Mouse (Mus musculus): Measurements from ENCODE around the gene Aifm2. TPM values are rescaled to one million over a fixed set of nuclear protein-coding genes. Genes with fewer than 3 reads are reported as not detected.
A peak's percentile ranks its signal among the peaks of the same experiment; 100 is the strongest.

Gene Aifm2
- total and polyA plus RNA-seq, 3 experiments: 11.2 to 17.9 (median 12.4) TPM

- Histone ChIP-seq H3K27ac (ENCODE audit: insufficient read depth, low read depth) (no peak overlapping the region), H3K4me1 (ENCODE audit: control insufficient read depth in 1 of 2, insufficient read depth in 2 of 2) (no peaks in the 10 kb centered on the region), H3K36me3 (replicated peaks in 1 of 2; ENCODE audit: control insufficient read depth in 1 of 2, insufficient read depth in 1 of 2, low read length in 1 of 2) (peaks cover 49 to 93% of the 10 kb centered on the region in 2 experiments), H3K79me2 (replicated peaks; ENCODE audit: control insufficient read depth, extremely low read depth, insufficient read depth, poor library complexity, severe bottlenecking) (no peaks in the 10 kb centered on the region), H3K9me3 (replicated peaks; ENCODE audit: low read length) (no peaks in the 10 kb centered on the region), H3K27me3 (replicated peaks) (no peaks in the 10 kb centered on the region), H3K4me2 (ENCODE audit: insufficient read depth, low read depth, poor library complexity, severe bottlenecking) (no peak overlapping the region), H3K9ac (ENCODE audit: insufficient read depth, low read depth) (no peak overlapping the region), H3K4me3 (replicated peaks in 1 of 3; ENCODE audit: low read depth in 2 of 3, low read length in 2 of 3, poor library complexity in 1 of 3) (no peak overlapping the region)
- dilution Hi-C loops (cut with MboI; ENCODE audit: extremely low pct_ligation_motif_present, extremely low pct_unique_long_range_greater_than_20kb, low sequenced_read_pairs): no loop called here
- no peak for TF ChIP-seq MAZ (IDR thresholded peaks at IDR 0.05; ENCODE audit: low read depth, low read length)
- TF ChIP-seq MYC (IDR thresholded peaks at IDR 0.05; ENCODE audit: low read depth, low read length): 0 out of 2 replicates have a peak, but pooled peaks have one; percentile 40
- no peak for TF ChIP-seq E2F4 (IDR thresholded peaks at IDR 0.05; ENCODE audit: insufficient replicate concordance, low read depth, low read length)
- no peak for TF ChIP-seq USF2 (conservative IDR thresholded peaks at IDR 0.05; ENCODE audit: low read depth, low read length)
- no peak for TF ChIP-seq CHD1 (IDR thresholded peaks at IDR 0.05; ENCODE audit: low read depth, low read length)
- no peak; the same call in 1 of the 2 replicates for TF ChIP-seq RAD21 (IDR thresholded peaks at IDR 0.05; ENCODE audit: low read depth, low read length)
- no peak for TF ChIP-seq KAT2A (IDR thresholded peaks at IDR 0.05; ENCODE audit: insufficient replicate concordance, low read length)
- no peak for TF ChIP-seq ZKSCAN1 (IDR thresholded peaks at IDR 0.05; ENCODE audit: borderline replicate concordance, low read depth, low read length)
- no peak for TF ChIP-seq RCOR1 (conservative IDR thresholded peaks at IDR 0.05; ENCODE audit: low read depth, low read length)
- TF ChIP-seq MEF2A (IDR thresholded peaks at IDR 0.05; ENCODE audit: borderline replicate concordance, low read depth, low read length): no peak
- TF ChIP-seq ELF1 (IDR thresholded peaks at IDR 0.05; ENCODE audit: low read depth, low read length): no peak
- TF ChIP-seq POLR2A (IDR thresholded peaks at IDR 0.05; ENCODE audit: low read depth, low read length): no peak
- peak; percentile 51 to 54; a peak in 3 of 4 replicates for TF ChIP-seq CTCF (conservative IDR thresholded peaks at IDR 0.05 in 1 of 2, IDR thresholded peaks at IDR 0.05 in 1 of 2; ENCODE audit: low read depth in 2 of 2, low read length in 2 of 2)
- TF ChIP-seq CHD2 (IDR thresholded peaks at IDR 0.05; ENCODE audit: low read length): no peak
- no peak for DNase-seq (ENCODE audit: extremely low read depth)
- in situ Hi-C loops (cut with MboI; ENCODE audit: low pct_ligation_motif_present, low pct_unique_long_range_greater_than_20kb, low sequenced_read_pairs): loop anchor here (25.0 kb wide), 1 partner anchor 333 kb away; no protein-coding TSS in a partner anchor
Observed at GRCm38 (mm10) chr10:61670758-61671157, 44.3 kb upstream of the Aifm2 start.

- H3K4me3 ChIP-seq (replicated peaks in 1 of 3; ENCODE audit: low read depth in 2 of 3, low read length in 2 of 3, poor library complexity in 1 of 3): no peak overlapping the region
- peaks cover 8% of the 10 kb centered on the region for H3K79me2 ChIP-seq (replicated peaks; ENCODE audit: control insufficient read depth, extremely low read depth, insufficient read depth, poor library complexity, severe bottlenecking)
- H3K36me3 ChIP-seq (replicated peaks in 1 of 2; ENCODE audit: control insufficient read depth in 1 of 2, insufficient read depth in 1 of 2, low read length in 1 of 2): peaks cover 26 to 50% of the 10 kb centered on the region in 2 experiments
- no peak overlapping the region for H3K27ac ChIP-seq (ENCODE audit: insufficient read depth, low read depth)
- dilution Hi-C loops (cut with MboI; ENCODE audit: extremely low pct_ligation_motif_present, extremely low pct_unique_long_range_greater_than_20kb, low sequenced_read_pairs): no loop called here
- TF ChIP-seq CTCF (conservative IDR thresholded peaks at IDR 0.05 in 1 of 2, IDR thresholded peaks at IDR 0.05 in 1 of 2; ENCODE audit: low read depth in 2 of 2, low read length in 2 of 2): no peak
- no peak for TF ChIP-seq RAD21 (IDR thresholded peaks at IDR 0.05; ENCODE audit: low read depth, low read length)
- TF ChIP-seq MAZ (IDR thresholded peaks at IDR 0.05; ENCODE audit: low read depth, low read length): no peak
- TF ChIP-seq E2F4 (IDR thresholded peaks at IDR 0.05; ENCODE audit: insufficient replicate concordance, low read depth, low read length): no peak
- TF ChIP-seq MAX (IDR thresholded peaks at IDR 0.05; ENCODE audit: low read length): no peak
- TF ChIP-seq USF1 (IDR thresholded peaks at IDR 0.05; ENCODE audit: low read depth, low read length): no peak
- no peak for TF ChIP-seq UBTF (IDR thresholded peaks at IDR 0.05; ENCODE audit: low read depth, low read length)
- no peak for TF ChIP-seq MAFK (IDR thresholded peaks at IDR 0.05; ENCODE audit: insufficient replicate concordance, low read length)
- TF ChIP-seq BHLHE40 (IDR thresholded peaks at IDR 0.05; ENCODE audit: low read depth, low read length): no peak
- TF ChIP-seq ZMIZ1 (IDR thresholded peaks at IDR 0.05; ENCODE audit: low read depth, low read length): no peak
- no peak for TF ChIP-seq GABPA (IDR thresholded peaks at IDR 0.05; ENCODE audit: insufficient replicate concordance, low read depth, low read length)
- TF ChIP-seq KAT2A (IDR thresholded peaks at IDR 0.05; ENCODE audit: insufficient replicate concordance, low read length): no peak
- TF ChIP-seq POLR2A (IDR thresholded peaks at IDR 0.05; ENCODE audit: low read depth, low read length): no peak
- TF ChIP-seq PAX5 (IDR thresholded peaks at IDR 0.05; ENCODE audit: low read length): no peak
- TF ChIP-seq CHD1 (IDR thresholded peaks at IDR 0.05; ENCODE audit: low read depth, low read length): no peak
- no peak for TF ChIP-seq CHD2 (IDR thresholded peaks at IDR 0.05; ENCODE audit: low read length)
- TF ChIP-seq ZKSCAN1 (IDR thresholded peaks at IDR 0.05; ENCODE audit: borderline replicate concordance, low read depth, low read length): no peak
- TF ChIP-seq ZNF384 (IDR thresholded peaks at IDR 0.05; ENCODE audit: low read depth, low read length): no peak
- no peak for TF ChIP-seq MXI1 (IDR thresholded peaks at IDR 0.05; ENCODE audit: low read depth, low read length)
- H3K4me2 ChIP-seq (ENCODE audit: insufficient read depth, low read depth, poor library complexity, severe bottlenecking): no peak overlapping the region
- in situ Hi-C loops (cut with MboI; ENCODE audit: low pct_ligation_motif_present, low pct_unique_long_range_greater_than_20kb, low sequenced_read_pairs): no loop called here
- peaks cover 0 to 7% of the 10 kb centered on the region in 2 experiments; a peak in 2 of 4 replicates for H3K4me1 ChIP-seq (ENCODE audit: control insufficient read depth in 1 of 2, insufficient read depth in 2 of 2)
- no peaks in the 10 kb centered on the region for H3K27me3 ChIP-seq (replicated peaks)
- no peaks in the 10 kb centered on the region for H3K9me3 ChIP-seq (replicated peaks; ENCODE audit: low read length)
- no peak overlapping the region for H3K9ac ChIP-seq (ENCODE audit: insufficient read depth, low read depth)
- no peak for DNase-seq (ENCODE audit: extremely low read depth)
Observed at GRCm38 (mm10) chr10:61675935-61676334, 39.1 kb upstream of the Aifm2 start.

All from CH12.LX (cell line).